Mouse (Mus musculus) urinary bladder, postnatal 10 days (tissue): ENCODE measurements around the gene Setx.

Experiments used
- DNase-seq: peaks from one replicate; pipeline ENCODE4 v3.0.0; 2022; ENCODE audit warnings: low spot score

Setx gene

DNA sequence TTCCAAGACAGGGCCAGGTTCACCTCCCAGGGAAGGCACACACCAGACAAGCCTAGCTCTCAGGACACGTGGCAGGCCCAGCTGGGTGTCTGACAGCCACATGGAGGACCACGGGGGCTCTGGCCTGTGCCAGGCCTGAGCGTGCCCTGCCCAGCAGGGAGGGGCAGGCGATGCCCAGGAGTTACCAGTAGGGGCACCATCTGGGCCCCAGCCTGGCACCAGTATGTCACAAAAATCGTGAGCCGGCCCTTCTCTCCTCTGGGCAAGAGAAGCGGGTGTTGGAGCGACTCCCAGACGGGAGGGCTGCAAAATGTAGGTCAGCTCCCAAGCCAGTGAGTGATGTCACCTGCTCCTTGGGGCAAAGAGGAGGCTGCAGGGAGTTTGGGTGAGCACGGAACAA is 93.9 kb downstream of the Setx start:
- no peak for DNase-seq

DNA sequence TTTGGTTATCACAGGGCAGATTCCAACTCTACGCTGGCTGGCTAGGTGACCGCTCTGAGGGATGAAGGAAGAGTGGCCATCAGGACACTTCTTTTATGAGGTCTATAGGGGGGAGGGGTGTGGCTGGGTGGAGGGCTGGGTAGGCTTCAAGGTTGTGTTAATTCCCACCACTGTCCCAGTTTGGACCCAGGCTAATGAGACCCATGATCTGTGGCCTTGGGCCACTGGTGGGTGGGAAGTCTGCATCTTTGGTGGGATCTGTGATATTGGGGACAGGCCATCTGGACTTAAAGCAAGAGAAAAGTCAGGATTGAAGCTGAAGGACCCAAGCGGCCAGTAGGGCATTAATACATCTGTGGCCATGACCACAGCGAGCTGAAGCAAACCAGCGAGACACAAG is 94.8 kb downstream of the Setx start:
- DNase-seq = no peak

DNA sequence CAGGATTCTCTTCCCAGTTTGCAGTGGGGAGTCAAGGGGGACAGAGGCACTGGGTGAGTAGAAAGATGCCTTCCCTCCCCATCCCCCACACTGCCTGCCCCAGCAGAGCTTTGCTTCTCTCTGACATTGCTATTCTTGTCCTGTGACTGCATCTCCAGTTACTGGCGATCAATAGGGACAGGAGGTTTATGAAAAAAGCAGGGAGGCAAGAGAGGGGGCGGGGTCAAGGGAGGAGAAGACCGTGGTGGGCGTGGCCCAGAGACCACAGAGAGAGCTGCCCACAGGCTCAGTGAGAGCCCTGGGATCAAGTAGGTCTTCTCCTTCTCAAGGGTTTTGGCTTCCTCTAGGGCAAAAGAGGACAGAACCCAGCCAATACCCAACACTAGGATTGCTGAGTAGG is 98.3 kb downstream of the Setx start:
- no peak for DNase-seq

DNA sequence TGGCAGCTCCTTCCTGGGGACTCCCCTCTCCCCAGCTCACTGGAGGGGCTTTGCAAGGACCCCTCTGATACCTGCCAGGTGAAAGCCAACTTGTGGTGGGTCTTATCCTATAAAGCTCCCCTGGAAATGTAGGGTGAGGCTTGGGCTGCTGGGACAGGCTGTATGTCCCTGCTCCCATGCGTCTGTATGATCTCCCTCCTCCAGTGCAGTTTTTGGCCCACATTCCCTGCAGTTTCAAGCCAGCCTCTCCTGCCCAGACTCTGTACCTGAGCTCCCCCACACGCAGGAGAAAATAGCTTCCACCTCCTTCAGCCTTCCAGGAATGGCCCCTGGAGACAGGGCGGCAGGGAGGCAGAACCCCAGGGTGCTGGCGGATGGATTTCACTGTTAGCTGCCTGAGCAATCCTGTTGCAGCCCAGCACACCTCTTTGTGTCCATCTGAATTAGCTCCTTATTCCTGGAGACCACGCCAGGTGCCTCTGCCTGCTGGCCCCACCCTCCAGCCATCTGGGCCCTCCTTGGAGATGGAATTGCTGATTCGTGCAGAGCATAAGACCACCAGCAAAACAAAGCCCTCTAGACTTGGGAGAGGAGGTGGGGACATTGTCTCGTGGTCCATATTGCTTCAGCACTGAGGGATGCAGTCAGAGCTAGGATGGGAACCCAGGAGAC is 99.7 kb downstream of the Setx start:
- DNase-seq = no peak

DNA sequence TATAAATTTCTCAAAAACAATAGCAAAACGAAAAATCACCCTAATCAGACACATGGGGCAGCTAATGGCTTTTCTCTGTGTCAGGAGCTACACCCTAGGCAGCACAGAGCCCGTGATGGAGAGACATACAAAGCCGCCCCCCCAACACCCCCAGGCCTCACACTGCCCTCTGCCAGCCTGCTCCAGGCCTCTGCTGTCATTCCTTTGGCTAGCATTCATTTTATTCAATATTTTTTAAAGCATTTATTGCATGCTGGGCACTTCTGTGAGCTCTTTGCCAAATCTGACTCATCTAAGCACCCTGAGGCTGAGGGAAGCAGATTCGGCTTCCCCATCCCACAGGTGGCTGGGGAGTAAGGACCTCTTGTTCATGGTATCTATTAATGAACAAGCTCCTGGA is 102.7 kb downstream of the Setx start:
- DNase-seq = no peak

DNA sequence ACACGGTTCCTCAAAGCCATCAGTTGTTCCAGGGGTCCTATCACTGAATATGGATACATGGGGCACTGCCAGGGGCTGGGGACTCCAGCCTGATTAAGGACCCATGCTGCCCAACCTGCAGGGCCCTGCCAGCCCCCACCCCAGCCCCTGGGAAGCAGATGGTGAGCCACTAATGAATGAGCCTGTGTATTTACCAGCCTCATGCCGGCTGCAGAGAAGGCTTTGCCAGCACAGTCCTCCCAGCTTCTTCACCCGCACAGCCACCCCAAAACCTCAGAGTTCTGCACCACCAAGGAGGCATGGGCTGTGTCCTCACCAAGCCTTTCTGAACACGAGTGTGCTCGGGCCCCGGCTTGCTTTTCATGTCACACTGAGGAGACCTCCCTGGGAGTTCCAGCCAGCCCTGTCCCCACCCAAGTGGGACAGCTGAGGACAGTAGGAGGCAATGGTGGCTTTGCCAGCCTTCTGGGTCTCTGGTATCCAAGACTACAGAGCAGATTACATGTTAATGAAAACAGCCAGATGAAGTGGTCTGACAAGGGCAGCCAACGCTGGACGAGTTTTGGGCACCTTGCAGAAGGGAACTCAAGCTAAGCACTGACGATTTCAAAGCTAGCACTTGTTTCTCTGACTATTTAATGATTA is 106.3 kb downstream of the Setx start:
- DNase-seq = no peak
